Mouse (Mus musculus): Measurements from ENCODE around the gene 1700031F05Rik. TPM values are rescaled to one million over a fixed set of nuclear protein-coding genes. Genes with fewer than 3 reads are reported as not detected.

Gene 1700031F05Rik
- polyA plus RNA-seq (2012; rRNA removed; ENCODE audit: low replicate concordance) = not detected in 2 replicates

GRCm38 (mm10) chrX:102867871-102868270 lies at the start of gene 1700031F05Rik:
TSS of gene 1700031F05Rik (minus strand) at chrX:102867971.

GRCm38 (mm10) chrX:102908587-102908986 lies 40.8 kb upstream of the 1700031F05Rik start, which contains the start of the genes Dmrtc1a and 1700011M02Rik:
TSS of gene Dmrtc1a (minus strand) at chrX:102908687.
TSS of gene 1700011M02Rik (plus strand) at chrX:102908905.

GRCm38 (mm10) chrX:102854516-102854915 lies 13.3 kb downstream of the 1700031F05Rik start, which contains the start of gene Dmrtc1c2:
TSS of gene Dmrtc1c2 (minus strand) at chrX:102854616.

Other genes starting within 250 kb of the 1700031F05Rik start
- 6.8 and 8.9 TPM in 2 replicates for gene Phka1, start 223.7 kb downstream of the 1700031F05Rik start, polyA plus RNA-seq (2012; rRNA removed; ENCODE audit: low replicate concordance)
- gene Gm3880, start 181.0 kb downstream of the 1700031F05Rik start, polyA plus RNA-seq (2012; rRNA removed; ENCODE audit: low replicate concordance) = not detected in 2 replicates
- gene Gm9112, start 160.3 kb downstream of the 1700031F05Rik start, polyA plus RNA-seq (2012; rRNA removed; ENCODE audit: low replicate concordance) = not detected in 2 replicates
- not detected in 2 replicates for gene Dmrtc1b, start 160.1 kb downstream of the 1700031F05Rik start, polyA plus RNA-seq (2012; rRNA removed; ENCODE audit: low replicate concordance)
- gene Dmrtc1c1, start 65.0 kb downstream of the 1700031F05Rik start, polyA plus RNA-seq (2012; rRNA removed; ENCODE audit: low replicate concordance) = not detected in 2 replicates
- gene Dmrtc1c2, start 13.4 kb downstream of the 1700031F05Rik start, polyA plus RNA-seq (2012; rRNA removed; ENCODE audit: low replicate concordance) = not detected in 2 replicates
- gene Dmrtc1a, start 40.7 kb upstream of the 1700031F05Rik start, polyA plus RNA-seq (2012; rRNA removed; ENCODE audit: low replicate concordance) = 0.26 and 1.1 TPM in 2 replicates
- not detected in 2 replicates for gene 1700011M02Rik, start 40.9 kb upstream of the 1700031F05Rik start, polyA plus RNA-seq (2012; rRNA removed; ENCODE audit: low replicate concordance)
- not detected in 2 replicates for gene 1700018G05Rik, start 60.4 kb upstream of the 1700031F05Rik start, polyA plus RNA-seq (2012; rRNA removed; ENCODE audit: low replicate concordance)

Measured in subcutaneous adipose tissue, adult 2 months (tissue).